Mouse (Mus musculus): Measurements from ENCODE around the gene Taar7a. TPM values are rescaled to one million over a fixed set of nuclear protein-coding genes. Genes with fewer than 3 reads are reported as not detected.

Gene Taar7a
- polyA plus RNA-seq, 1 experiment from 2014 or later, result not detected

DNA sequence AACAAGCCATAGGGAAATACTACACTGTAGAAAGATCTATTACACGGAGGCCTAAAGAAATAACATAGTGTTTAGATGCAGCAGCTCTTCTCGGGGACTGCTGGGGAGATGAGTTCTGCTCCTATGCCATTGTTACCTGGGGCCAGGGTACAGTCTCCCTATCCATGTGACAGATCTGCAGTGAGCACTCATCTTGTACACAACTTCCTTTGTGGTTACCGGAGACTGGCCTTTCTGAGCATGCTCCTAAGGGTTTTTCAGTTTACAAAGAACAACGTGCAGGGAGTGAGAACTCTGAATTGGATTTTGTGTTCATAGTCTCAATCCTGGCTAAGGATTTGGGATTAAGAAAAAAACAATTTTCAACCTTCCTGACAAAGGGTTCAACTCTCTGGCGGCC is 6.9 kb downstream of the Taar7a start:
- no peak overlapping the region for H3K9ac ChIP-seq (ENCODE audit: low read depth, low read length)
- H3K4me2 ChIP-seq (replicated peaks; ENCODE audit: low read depth, low read length), result no peak overlapping the region
- no peak overlapping the region for H3K4me3 ChIP-seq (ENCODE audit: low read depth, low read length)
- no peak for DNase-seq (ENCODE audit: low spot score)
- 88% methylated on average over 5 of the region's 5 CpGs for WGBS
- H3K36me3 ChIP-seq (ENCODE audit: control insufficient read depth, insufficient read depth, low read length), result no peaks in the 10 kb centered on the region
- no peaks in the 10 kb centered on the region for H3K4me1 ChIP-seq (replicated peaks; ENCODE audit: control insufficient read depth, insufficient read depth, low read length)
- no peaks in the 10 kb centered on the region for H3K9me3 ChIP-seq (ENCODE audit: control insufficient read depth, low read length)
- H3K27ac ChIP-seq (ENCODE audit: low read depth, low read length), result no peak overlapping the region
- ATAC-seq (ENCODE audit: low FRiP score), result no peak
- H3K27me3 ChIP-seq (ENCODE audit: control insufficient read depth, insufficient read depth, low read length), result no peaks in the 10 kb centered on the region

DNA sequence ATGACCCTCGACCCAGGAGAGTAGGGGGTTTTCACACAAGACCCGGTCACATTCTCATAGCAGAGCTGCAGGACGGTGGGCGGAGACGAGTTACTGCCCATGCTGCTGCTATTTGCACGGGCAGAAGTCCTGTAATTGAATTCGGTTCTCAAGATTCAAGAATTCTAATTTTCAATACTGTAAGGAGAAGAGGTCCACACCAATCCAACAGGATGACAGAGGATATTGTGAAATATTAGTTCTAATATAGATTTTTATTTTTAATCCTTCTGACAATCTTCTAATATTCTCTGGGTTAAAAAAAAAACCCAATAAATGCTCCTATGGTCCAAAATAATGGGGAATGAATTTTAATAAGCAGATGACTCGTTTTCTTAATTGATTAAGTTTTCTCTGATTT is 7.7 kb downstream of the Taar7a start, which contains the start of gene Taar6:
Taar6 (minus strand) TSS at position 101 of the 400 bp plus-strand sequence.
- Histone ChIP-seq H3K9me3 (ENCODE audit: control insufficient read depth, low read length) (no peaks in the 10 kb centered on the region), H3K36me3 (ENCODE audit: control insufficient read depth, insufficient read depth, low read length) (no peaks in the 10 kb centered on the region), H3K27ac (ENCODE audit: low read depth, low read length) (no peak within 1 kb of the TSS), H3K9ac (ENCODE audit: low read depth, low read length) (no peak within 1 kb of the TSS), H3K4me2 (replicated peaks; ENCODE audit: low read depth, low read length) (no peak within 1 kb of the TSS), H3K4me1 (replicated peaks; ENCODE audit: control insufficient read depth, insufficient read depth, low read length) (no peaks in the 10 kb centered on the region), H3K4me3 (ENCODE audit: low read depth, low read length) (no peak within 1 kb of the TSS), H3K27me3 (ENCODE audit: control insufficient read depth, insufficient read depth, low read length) (no peaks in the 10 kb centered on the region)
- 65% methylated on average over 8 of the region's 8 CpGs for WGBS
- DNase-seq (ENCODE audit: low spot score) (no peak), ATAC-seq (ENCODE audit: low FRiP score) (no peak)

DNA sequence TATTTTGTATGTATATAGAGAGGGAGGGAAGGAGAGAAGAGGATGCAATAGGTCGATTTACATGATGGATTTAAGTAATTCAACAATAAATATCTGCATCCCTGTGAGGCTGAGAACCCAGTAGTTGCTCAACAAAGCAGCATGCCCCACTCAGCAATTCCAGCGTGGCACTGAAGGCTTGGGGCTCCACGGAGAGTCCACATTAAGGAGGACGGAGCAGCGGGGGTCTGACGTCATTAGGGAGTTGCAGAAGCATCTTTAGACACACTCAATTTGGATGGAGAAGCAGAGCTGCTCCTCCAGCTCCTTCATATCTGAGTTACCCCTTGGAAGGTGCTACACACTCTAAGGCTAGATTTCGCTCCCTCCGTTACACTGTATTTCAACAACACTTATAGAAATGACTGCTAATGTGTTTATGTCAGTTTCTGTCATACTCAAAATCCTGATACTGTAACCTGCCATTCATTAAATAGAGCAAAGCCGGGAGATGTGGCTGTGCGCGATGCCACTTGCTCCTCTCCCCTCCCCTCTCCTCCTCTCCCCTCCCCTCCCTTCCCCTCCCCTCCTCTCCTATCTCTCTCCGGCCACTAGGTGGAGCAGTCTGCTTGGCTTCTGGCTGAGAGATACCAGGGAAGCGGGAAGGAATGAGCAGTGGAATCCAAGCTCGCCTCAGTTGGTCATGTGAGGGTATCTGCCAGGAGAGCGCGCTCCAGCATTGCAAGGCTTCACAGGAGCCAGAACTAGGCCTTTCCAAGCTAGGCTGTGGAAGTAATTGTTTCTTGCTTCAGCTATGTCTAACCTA is 14.2 kb downstream of the Taar7a start:
- H3K4me1 ChIP-seq (replicated peaks; ENCODE audit: control insufficient read depth, insufficient read depth, low read length), result no peaks in the 10 kb centered on the region
- no peaks in the 10 kb centered on the region for H3K36me3 ChIP-seq (ENCODE audit: control insufficient read depth, insufficient read depth, low read length)
- H3K9ac ChIP-seq (ENCODE audit: low read depth, low read length), result no peak overlapping the region
- H3K4me2 ChIP-seq (replicated peaks; ENCODE audit: low read depth, low read length), result no peak overlapping the region
- WGBS, result 50% methylated on average over 16 of the region's 16 CpGs
- H3K27me3 ChIP-seq (ENCODE audit: control insufficient read depth, insufficient read depth, low read length), result no peaks in the 10 kb centered on the region
- DNase-seq (ENCODE audit: low spot score), result peak; percentile 87
- H3K27ac ChIP-seq (ENCODE audit: low read depth, low read length), result no peak overlapping the region
- no peaks in the 10 kb centered on the region for H3K9me3 ChIP-seq (ENCODE audit: control insufficient read depth, low read length)
- ATAC-seq (ENCODE audit: low FRiP score), result peak; percentile 82
- H3K4me3 ChIP-seq (ENCODE audit: low read depth, low read length), result no peak overlapping the region

DNA sequence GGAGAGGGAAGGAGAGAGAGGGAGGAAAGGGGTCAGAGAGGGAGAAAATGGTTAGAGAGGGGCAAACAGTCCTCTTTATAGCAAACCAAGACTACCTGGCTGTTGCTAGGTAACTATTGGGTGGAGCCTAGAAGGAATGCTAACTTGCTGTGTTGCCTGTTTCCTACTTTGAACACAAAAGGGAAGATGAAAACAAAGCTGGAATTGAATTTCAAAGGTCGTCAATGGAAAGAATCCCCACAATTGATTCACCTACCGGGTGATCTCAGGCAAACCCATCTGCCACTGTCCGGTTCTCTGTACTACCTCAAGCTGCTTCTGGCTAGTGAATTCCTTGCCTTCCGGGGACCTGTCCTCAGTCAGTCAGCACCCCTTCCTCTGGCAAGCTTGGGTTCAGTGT is 15.3 kb downstream of the Taar7a start:
- H3K4me3 ChIP-seq (ENCODE audit: low read depth, low read length), result no peak overlapping the region
- ATAC-seq (ENCODE audit: low FRiP score) (no peak), DNase-seq (ENCODE audit: low spot score) (no peak)
- H3K4me2 ChIP-seq (replicated peaks; ENCODE audit: low read depth, low read length), result no peak overlapping the region
- H3K4me1 ChIP-seq (replicated peaks; ENCODE audit: control insufficient read depth, insufficient read depth, low read length), result no peaks in the 10 kb centered on the region
- WGBS, result 45% methylated on average over 4 of the region's 4 CpGs
- no peaks in the 10 kb centered on the region for H3K9me3 ChIP-seq (ENCODE audit: control insufficient read depth, low read length)
- H3K9ac ChIP-seq (ENCODE audit: low read depth, low read length), result no peak overlapping the region
- no peaks in the 10 kb centered on the region for H3K36me3 ChIP-seq (ENCODE audit: control insufficient read depth, insufficient read depth, low read length)
- no peak overlapping the region for H3K27ac ChIP-seq (ENCODE audit: low read depth, low read length)
- no peaks in the 10 kb centered on the region for H3K27me3 ChIP-seq (ENCODE audit: control insufficient read depth, insufficient read depth, low read length)

DNA sequence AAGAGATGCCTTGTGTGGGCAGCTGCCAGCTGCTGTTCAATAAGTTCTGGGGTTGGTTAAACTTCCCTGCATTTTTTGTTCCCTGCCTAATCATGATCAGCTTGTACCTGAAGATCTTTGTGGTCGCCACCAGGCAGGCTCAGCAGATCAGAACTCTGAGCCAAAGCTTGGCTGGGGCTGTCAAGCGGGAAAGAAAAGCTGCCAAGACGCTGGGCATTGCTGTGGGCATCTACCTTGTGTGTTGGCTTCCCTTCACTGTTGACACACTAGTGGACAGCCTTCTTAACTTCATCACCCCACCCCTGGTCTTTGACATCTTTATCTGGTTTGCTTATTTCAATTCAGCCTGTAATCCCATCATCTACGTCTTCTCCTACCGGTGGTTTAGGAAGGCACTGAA is 22.0 kb downstream of the Taar7a start:
- no peak overlapping the region for H3K4me2 ChIP-seq (replicated peaks; ENCODE audit: low read depth, low read length)
- no peaks in the 10 kb centered on the region for H3K36me3 ChIP-seq (ENCODE audit: control insufficient read depth, insufficient read depth, low read length)
- no peak for ATAC-seq (ENCODE audit: low FRiP score)
- WGBS, result 88% methylated on average over 5 of the region's 5 CpGs
- no peaks in the 10 kb centered on the region for H3K4me1 ChIP-seq (replicated peaks; ENCODE audit: control insufficient read depth, insufficient read depth, low read length)
- H3K27ac ChIP-seq (ENCODE audit: low read depth, low read length), result no peak overlapping the region
- no peak overlapping the region for H3K9ac ChIP-seq (ENCODE audit: low read depth, low read length)
- H3K9me3 ChIP-seq (ENCODE audit: control insufficient read depth, low read length), result no peaks in the 10 kb centered on the region
- no peaks in the 10 kb centered on the region for H3K27me3 ChIP-seq (ENCODE audit: control insufficient read depth, insufficient read depth, low read length)
- H3K4me3 ChIP-seq (ENCODE audit: low read depth, low read length), result no peak overlapping the region
- DNase-seq (ENCODE audit: low spot score), result no peak

DNA sequence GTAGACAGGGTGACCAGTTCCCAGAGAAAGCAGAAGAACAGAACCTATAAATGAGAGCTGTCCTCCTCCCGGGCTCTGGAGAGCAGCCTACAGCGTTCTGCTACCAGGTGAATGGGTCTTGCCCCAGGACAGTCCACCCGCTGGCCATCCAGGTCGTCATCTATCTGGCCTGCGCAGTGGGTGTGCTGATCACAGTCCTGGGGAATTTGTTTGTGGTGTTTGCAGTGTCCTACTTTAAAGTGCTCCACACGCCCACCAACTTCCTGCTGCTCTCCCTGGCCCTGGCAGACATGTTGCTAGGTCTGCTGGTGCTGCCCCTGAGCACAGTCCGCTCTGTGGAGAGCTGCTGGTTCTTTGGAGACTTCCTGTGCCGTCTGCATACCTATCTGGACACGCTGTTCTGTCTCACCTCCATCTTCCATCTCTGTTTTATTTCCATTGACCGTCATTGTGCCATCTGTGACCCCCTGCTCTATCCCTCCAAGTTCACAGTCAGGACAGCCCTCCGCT is 22.6 kb downstream of the Taar7a start, which contains the start of gene Taar5:
Taar5 (plus strand) TSS at position 51 of the 510 bp plus-strand sequence.
- Histone ChIP-seq H3K9me3 (ENCODE audit: control insufficient read depth, low read length) (no peaks in the 10 kb centered on the region), H3K4me3 (ENCODE audit: low read depth, low read length) (no peak within 1 kb of the TSS), H3K27ac (ENCODE audit: low read depth, low read length) (no peak within 1 kb of the TSS), H3K9ac (ENCODE audit: low read depth, low read length) (no peak within 1 kb of the TSS), H3K36me3 (ENCODE audit: control insufficient read depth, insufficient read depth, low read length) (no peaks in the 10 kb centered on the region), H3K4me2 (replicated peaks; ENCODE audit: low read depth, low read length) (no peak within 1 kb of the TSS), H3K27me3 (ENCODE audit: control insufficient read depth, insufficient read depth, low read length) (no peaks in the 10 kb centered on the region), H3K4me1 (replicated peaks; ENCODE audit: control insufficient read depth, insufficient read depth, low read length) (no peaks in the 10 kb centered on the region)
- ATAC-seq (ENCODE audit: low FRiP score) (no peak), DNase-seq (ENCODE audit: low spot score) (no peak)
- 91% methylated on average over 11 of the region's 11 CpGs for WGBS

DNA sequence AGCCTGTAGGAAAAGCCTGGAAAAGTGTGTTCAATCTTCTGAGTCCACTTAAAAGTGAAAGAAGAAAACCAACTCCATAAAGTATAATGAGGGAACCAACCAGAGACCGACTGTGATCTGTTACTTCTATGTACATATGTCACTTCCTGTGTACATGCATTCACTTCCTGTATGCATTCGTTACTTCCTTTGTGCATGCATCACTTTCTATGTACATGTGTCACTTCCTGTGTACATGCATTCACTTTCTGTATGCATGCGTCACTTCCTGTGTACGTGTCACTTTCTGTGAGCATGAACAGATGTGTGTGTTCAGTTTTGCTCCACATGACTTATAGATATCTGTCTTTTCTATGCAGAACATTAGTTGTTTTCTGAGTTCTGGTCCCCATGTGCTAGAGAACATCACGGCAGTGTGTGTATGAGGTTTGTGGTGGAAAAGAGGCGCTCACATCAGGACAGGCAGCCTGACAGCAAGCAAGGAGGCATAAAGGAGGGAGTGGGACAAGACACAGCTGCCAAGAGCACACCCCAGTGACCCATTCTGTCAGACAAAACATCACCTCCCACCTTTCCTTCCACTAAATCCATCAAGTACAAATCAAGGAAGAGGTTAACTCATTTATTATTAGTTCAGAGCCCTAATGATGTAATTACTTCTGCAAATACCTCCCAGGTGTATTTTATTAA is 28.2 kb downstream of the Taar7a start:
- Histone ChIP-seq H3K4me1 (replicated peaks; ENCODE audit: control insufficient read depth, insufficient read depth, low read length) (no peaks in the 10 kb centered on the region), H3K9ac (ENCODE audit: low read depth, low read length) (no peak overlapping the region), H3K9me3 (ENCODE audit: control insufficient read depth, low read length) (no peaks in the 10 kb centered on the region), H3K4me2 (replicated peaks; ENCODE audit: low read depth, low read length) (no peak overlapping the region), H3K36me3 (ENCODE audit: control insufficient read depth, insufficient read depth, low read length) (no peaks in the 10 kb centered on the region), H3K27me3 (ENCODE audit: control insufficient read depth, insufficient read depth, low read length) (no peaks in the 10 kb centered on the region), H3K27ac (ENCODE audit: low read depth, low read length) (no peak overlapping the region), H3K4me3 (ENCODE audit: low read depth, low read length) (no peak overlapping the region)
- WGBS, result 88% methylated on average over 6 of the region's 6 CpGs
- ATAC-seq (ENCODE audit: low FRiP score) (no peak), DNase-seq (ENCODE audit: low spot score) (no peak)

DNA sequence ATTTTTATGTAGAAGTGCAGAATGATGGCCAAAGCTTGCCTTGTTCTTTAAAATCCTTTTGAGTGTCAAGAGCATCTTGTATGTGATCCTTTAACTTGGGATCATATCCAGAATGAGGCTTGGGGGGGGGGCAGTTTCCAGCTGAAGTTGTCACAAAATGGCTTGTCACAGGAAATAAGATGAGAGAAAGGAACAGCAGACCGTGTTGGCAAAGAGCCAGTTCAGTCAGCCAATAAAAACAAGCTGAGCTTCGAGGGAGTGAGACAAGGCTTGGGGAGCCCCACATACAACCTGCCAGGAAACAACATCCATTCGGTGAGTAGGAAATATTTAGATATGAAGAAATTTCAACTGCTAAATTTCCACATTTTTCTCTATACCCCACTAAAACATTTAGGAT is 29.8 kb downstream of the Taar7a start:
- Histone ChIP-seq H3K4me1 (replicated peaks; ENCODE audit: control insufficient read depth, insufficient read depth, low read length) (no peaks in the 10 kb centered on the region), H3K4me2 (replicated peaks; ENCODE audit: low read depth, low read length) (no peak overlapping the region), H3K27me3 (ENCODE audit: control insufficient read depth, insufficient read depth, low read length) (no peaks in the 10 kb centered on the region), H3K36me3 (ENCODE audit: control insufficient read depth, insufficient read depth, low read length) (no peaks in the 10 kb centered on the region), H3K9me3 (ENCODE audit: control insufficient read depth, low read length) (no peaks in the 10 kb centered on the region), H3K9ac (ENCODE audit: low read depth, low read length) (no peak overlapping the region), H3K27ac (ENCODE audit: low read depth, low read length) (no peak overlapping the region), H3K4me3 (ENCODE audit: low read depth, low read length) (no peak overlapping the region)
- WGBS, result 66% methylated on average over 3 of the region's 3 CpGs
- DNase-seq (ENCODE audit: low spot score) (no peak), ATAC-seq (ENCODE audit: low FRiP score) (no peak)
